Mouse (Mus musculus) cerebellum, adult 2 months (tissue): Measurements from ENCODE around the gene Hoxa5.

Source experiments
- CTCF ChIP-seq: fragments of 200-500 bp; IDR thresholded peaks from 2 replicates; pipeline ENCODE4 v1.5.1; 2011; ENCODE audit warnings: low read depth, mild to moderate bottlenecking, control low read depth, low read length, moderate library complexity, borderline replicate concordance; ENCODE audit not compliant: insufficient read depth
- POLR2A ChIP-seq: fragments of 200-500 bp; IDR thresholded peaks from 2 replicates; pipeline ENCODE4 v1.6.1; 2011; ENCODE audit warnings: low read length, control low read depth, borderline replicate concordance; ENCODE audit not compliant: insufficient read depth

DNA sequence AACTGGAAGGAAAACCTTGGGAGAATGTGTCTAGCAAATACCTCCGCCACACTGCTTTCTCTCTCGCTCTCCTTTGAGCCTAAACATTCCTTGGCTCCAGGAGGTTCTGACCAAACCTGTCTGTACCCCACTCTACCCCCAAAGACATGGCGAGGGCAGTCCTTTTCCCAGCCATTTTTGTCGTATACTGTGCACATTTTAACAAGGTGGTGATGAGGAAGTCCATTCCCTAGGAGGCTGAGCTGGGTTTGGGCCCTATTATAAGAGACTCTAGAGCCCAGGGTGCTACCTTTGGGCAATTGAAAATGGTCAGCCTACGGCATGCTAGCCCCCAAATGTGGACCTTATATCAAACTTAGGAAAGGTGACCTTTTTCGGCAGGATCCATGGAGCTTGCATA lies 31.5 kb upstream of the Hoxa5 start:
- TF ChIP-seq CTCF: no peak
- TF ChIP-seq POLR2A: no peak
